Mouse (Mus musculus): ENCODE data around the gene Lrrc8d.

DNA sequence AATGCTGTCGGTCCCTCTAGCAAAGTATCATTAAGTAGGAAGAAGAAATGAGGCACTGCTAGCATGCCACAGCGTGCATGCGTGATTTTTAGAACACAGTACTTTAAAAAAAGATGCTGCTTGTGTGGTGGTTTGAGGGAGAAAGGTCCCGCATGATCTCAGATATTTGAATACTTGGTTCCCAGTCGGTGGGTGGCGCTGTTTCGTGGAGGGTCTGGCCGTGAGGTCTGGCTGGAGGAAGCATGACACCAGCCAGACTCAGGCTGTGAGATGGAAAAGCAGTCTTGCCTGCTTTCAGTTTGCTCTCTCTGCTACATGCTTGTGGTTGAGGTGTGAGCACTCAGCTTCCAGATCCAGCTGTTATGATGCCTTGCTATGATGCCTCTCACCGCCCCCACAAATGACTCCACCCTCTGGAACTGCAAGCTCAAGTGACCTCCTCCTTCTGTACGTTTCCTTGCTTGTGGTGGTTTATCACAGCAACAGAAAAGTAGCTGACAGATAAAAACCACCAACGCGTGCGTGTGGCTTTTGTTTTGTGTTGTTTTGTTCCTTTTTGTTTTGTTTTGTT is 140.1 kb downstream of the Lrrc8d start:
- TF ChIP-seq POLR2A (IDR thresholded peaks at IDR 0.05; ENCODE audit: extremely low read depth, insufficient read depth, low read length) (no peak), CTCF (IDR thresholded peaks at IDR 0.05; ENCODE audit: low read depth, low read length) (no peak)
